Mouse (Mus musculus) MEL (cell line): ENCODE data around the gene Nfe2. TPM values are rescaled to one million over a fixed set of nuclear protein-coding genes. Genes with fewer than 3 reads are reported as not detected.

Experiments used
- DNase-seq: peaks from one replicate; pipeline ENCODE4 v3.0.0; 2011; ENCODE audit warnings: low read depth, low spot score
- H3K27ac ChIP-seq: 2 replicates; pipeline ENCODE4 v1.5.1; 2012; ENCODE audit warnings: low read depth, mild to moderate bottlenecking, control low read depth, low read length, moderate library complexity; ENCODE audit not compliant: control insufficient read depth
- H3K27me3 ChIP-seq, 2 experiments: fragments of 150-350 bp in 1 of 2; sonication (generic) in 1 of 2; 2 replicates each; pipeline ENCODE4 v1.6.1; 2012; ENCODE audit warnings: low read length in 2 of 2, mild to moderate bottlenecking in 2 of 2, improper control_type of control experiment in 1 of 2, moderate library complexity in 1 of 2; ENCODE audit not compliant: insufficient read depth in 2 of 2, control insufficient read depth in 1 of 2
- H3K36me3 ChIP-seq, 2 experiments: 2 replicates each; pipeline ENCODE4 v1.6.1; 2012 to 2014; ENCODE audit warnings: low read length in 2 of 2, improper control_type of control experiment in 1 of 2, inconsistent platforms in 1 of 2, mild to moderate bottlenecking in 1 of 2; ENCODE audit not compliant: insufficient read depth in 2 of 2, control insufficient read depth in 1 of 2
- H3K4me1 ChIP-seq, 2 experiments: fragments of 150-350 bp in 1 of 2; sonication (generic) in 1 of 2; 2 replicates each; pipeline ENCODE4 v1.6.1; 2012; ENCODE audit warnings: low read length in 2 of 2, improper control_type of control experiment in 1 of 2, mild to moderate bottlenecking in 1 of 2; ENCODE audit not compliant: insufficient read depth in 2 of 2, control insufficient read depth in 1 of 2
- H3K4me3 ChIP-seq, 2 experiments: fragments of 150-350 bp in 1 of 2; sonication (generic) in 1 of 2; 2 replicates each; pipeline ENCODE4 v1.5.1; 2012; ENCODE audit warnings: low read depth in 2 of 2, low read length in 2 of 2, mild to moderate bottlenecking in 2 of 2, moderate library complexity in 2 of 2, control low read depth in 1 of 2, improper control_type of control experiment in 1 of 2; ENCODE audit not compliant: control insufficient read depth in 1 of 2, insufficient read depth in 1 of 2
- H3K79me2 ChIP-seq: 2 replicates; pipeline ENCODE4 v1.6.1; 2012; ENCODE audit warnings: mild to moderate bottlenecking, low read length, moderate library complexity; ENCODE audit not compliant: control insufficient read depth, poor library complexity, insufficient read depth
- H3K9ac ChIP-seq: 2 replicates; pipeline ENCODE4 v1.6.1; 2012; ENCODE audit warnings: low read depth, mild to moderate bottlenecking, control low read depth, low read length, moderate library complexity; ENCODE audit not compliant: control insufficient read depth, poor library complexity, severe bottlenecking
- H3K9me3 ChIP-seq: fragments of 150-350 bp; sonication (generic); replicated peaks from 2 replicates; pipeline ENCODE4 v1.6.1; 2012; ENCODE audit warnings: mild to moderate bottlenecking, low read length, improper control_type of control experiment, moderate library complexity; ENCODE audit not compliant: insufficient read depth
- CHD2 ChIP-seq: IDR thresholded peaks from 2 replicates; pipeline ENCODE4 v1.6.1; 2011; ENCODE audit warnings: low read length, improper control_type of control experiment
- CTCF ChIP-seq, 3 experiments: IDR thresholded peaks in 2 of 3; conservative IDR thresholded peaks in 1 of 3; 2 replicates each; pipeline ENCODE4 v1.5.1; 2011 to 2012; ENCODE audit warnings: low read length in 3 of 3, low read depth in 2 of 3, mild to moderate bottlenecking in 2 of 3, improper control_type of control experiment in 1 of 3, inconsistent platforms in 1 of 3, mixed read lengths in 1 of 3, moderate library complexity in 1 of 3; ENCODE audit not compliant: control insufficient read depth in 1 of 3, insufficient read depth in 1 of 3, poor library complexity in 1 of 3, severe bottlenecking in 1 of 3
- ELF1 ChIP-seq: IDR thresholded peaks from 2 replicates; pipeline ENCODE4 v1.6.1; 2014; ENCODE audit warnings: low read depth, mild to moderate bottlenecking, inconsistent platforms, low read length, improper control_type of control experiment, moderate library complexity
- EP300 ChIP-seq, 2 experiments: IDR thresholded peaks; 2 replicates each; pipeline ENCODE4 v1.6.1; 2011; ENCODE audit warnings: improper control_type of control experiment in 2 of 2, low read length in 2 of 2, low read depth in 1 of 2, mild to moderate bottlenecking in 1 of 2
- ETS1 ChIP-seq: IDR thresholded peaks from 2 replicates; pipeline ENCODE4 v1.6.1; 2012; ENCODE audit warnings: low read depth, mild to moderate bottlenecking, inconsistent platforms, low read length, improper control_type of control experiment, moderate library complexity
- GABPA ChIP-seq: IDR thresholded peaks from 2 replicates; pipeline ENCODE4 v1.6.1; 2012; ENCODE audit warnings: low read depth, mild to moderate bottlenecking, inconsistent platforms, low read length, improper control_type of control experiment, moderate library complexity
- GATA1 ChIP-seq: IDR thresholded peaks from 2 replicates; pipeline ENCODE4 v1.6.1; 2011; ENCODE audit warnings: low read depth, low read length, improper control_type of control experiment
- HCFC1 ChIP-seq: IDR thresholded peaks from 2 replicates; pipeline ENCODE4 v1.6.1; 2012; ENCODE audit warnings: low read depth, mild to moderate bottlenecking, inconsistent platforms, low read length, improper control_type of control experiment, moderate library complexity
- JUND ChIP-seq: IDR thresholded peaks from 2 replicates; pipeline ENCODE4 v1.6.1; 2011; ENCODE audit warnings: low read depth, mild to moderate bottlenecking, improper control_type of control experiment, low read length
- KAT2A ChIP-seq: conservative IDR thresholded peaks from 2 replicates; pipeline ENCODE4 v1.6.1; 2012; ENCODE audit warnings: low read depth, low read length, improper control_type of control experiment, inconsistent platforms
- MAFK ChIP-seq: IDR thresholded peaks from 2 replicates; pipeline ENCODE4 v1.6.1; 2011; ENCODE audit warnings: low read depth, mild to moderate bottlenecking, low read length, improper control_type of control experiment, borderline replicate concordance
- MAX ChIP-seq: IDR thresholded peaks from 2 replicates; pipeline ENCODE4 v1.6.1; 2011; ENCODE audit warnings: low read length, improper control_type of control experiment
- MAZ ChIP-seq: IDR thresholded peaks from 2 replicates; pipeline ENCODE4 v1.6.1; 2012; ENCODE audit warnings: low read depth, mild to moderate bottlenecking, inconsistent platforms, low read length, improper control_type of control experiment
- MEF2A ChIP-seq: IDR thresholded peaks from 2 replicates; pipeline ENCODE4 v1.6.1; 2014; ENCODE audit warnings: low read depth, mild to moderate bottlenecking, inconsistent platforms, low read length, improper control_type of control experiment; ENCODE audit not compliant: poor library complexity, insufficient replicate concordance, severe bottlenecking; ENCODE audit errors: extremely low read depth
- MXI1 ChIP-seq: IDR thresholded peaks from 2 replicates; pipeline ENCODE4 v1.6.1; 2011; ENCODE audit warnings: mild to moderate bottlenecking, low read depth, low read length, improper control_type of control experiment
- MYB ChIP-seq: IDR thresholded peaks from 2 replicates; pipeline ENCODE4 v1.6.1; 2011; ENCODE audit warnings: mild to moderate bottlenecking, low read depth, low read length, improper control_type of control experiment
- MYC ChIP-seq: IDR thresholded peaks from 2 replicates; pipeline ENCODE4 v1.6.1; 2011; ENCODE audit warnings: low read depth, mild to moderate bottlenecking, low read length, improper control_type of control experiment, moderate library complexity
- NELFE ChIP-seq: IDR thresholded peaks from 2 replicates; pipeline ENCODE4 v1.6.1; 2011; ENCODE audit warnings: low read depth, low read length, improper control_type of control experiment
- NRF1 ChIP-seq: IDR thresholded peaks from 2 replicates; pipeline ENCODE4 v1.6.1; 2014; ENCODE audit warnings: low read depth, mild to moderate bottlenecking, inconsistent platforms, low read length, improper control_type of control experiment, moderate library complexity; ENCODE audit not compliant: poor library complexity, insufficient read depth, severe bottlenecking
- POLR2A ChIP-seq, 2 experiments: IDR thresholded peaks; 2 replicates each; pipeline ENCODE4 v1.6.1; 2011 to 2012; ENCODE audit warnings: low read length in 2 of 2, mild to moderate bottlenecking in 2 of 2, control low read depth in 1 of 2, improper control_type of control experiment in 1 of 2, low read depth in 1 of 2, moderate library complexity in 1 of 2; ENCODE audit not compliant: control insufficient read depth in 1 of 2, insufficient read depth in 1 of 2, poor library complexity in 1 of 2
- POLR2AphosphoS2 ChIP-seq: IDR thresholded peaks from 2 replicates; pipeline ENCODE4 v1.6.1; 2011; ENCODE audit warnings: low read length, improper control_type of control experiment
- POLR2AphosphoS5 ChIP-seq: IDR thresholded peaks from 2 replicates; pipeline ENCODE4 v1.6.1; 2012; ENCODE audit warnings: low read depth, borderline replicate concordance, mild to moderate bottlenecking, inconsistent platforms, low read length, moderate library complexity, mixed read lengths
- RAD21 ChIP-seq: IDR thresholded peaks from 2 replicates; pipeline ENCODE4 v1.6.1; 2011; ENCODE audit warnings: mild to moderate bottlenecking, low read depth, low read length, improper control_type of control experiment
- RCOR1 ChIP-seq: IDR thresholded peaks from 2 replicates; pipeline ENCODE4 v1.6.1; 2012; ENCODE audit warnings: low read depth, mild to moderate bottlenecking, inconsistent platforms, low read length, improper control_type of control experiment
- SIN3A ChIP-seq: IDR thresholded peaks from 2 replicates; pipeline ENCODE4 v1.6.1; 2012; ENCODE audit warnings: low read length, improper control_type of control experiment, inconsistent platforms
- SMC3 ChIP-seq: IDR thresholded peaks from 2 replicates; pipeline ENCODE4 v1.6.1; 2011; ENCODE audit warnings: low read depth, low read length, improper control_type of control experiment
- TAL1 ChIP-seq: IDR thresholded peaks from 2 replicates; pipeline ENCODE4 v1.6.1; 2012; ENCODE audit warnings: mild to moderate bottlenecking, inconsistent platforms, low read length, moderate library complexity, mixed read lengths
- TBP ChIP-seq: IDR thresholded peaks from 2 replicates; pipeline ENCODE4 v1.8.0; 2011; ENCODE audit warnings: low read depth, low read length, improper control_type of control experiment
- TCF12 ChIP-seq: IDR thresholded peaks from 2 replicates; pipeline ENCODE4 v1.6.1; 2014; ENCODE audit warnings: low read depth, mild to moderate bottlenecking, inconsistent platforms, low read length, improper control_type of control experiment, moderate library complexity
- UBTF ChIP-seq: IDR thresholded peaks from 2 replicates; pipeline ENCODE4 v1.6.1; 2012; ENCODE audit warnings: low read depth, mild to moderate bottlenecking, inconsistent platforms, low read length, improper control_type of control experiment, moderate library complexity, borderline replicate concordance; ENCODE audit not compliant: insufficient read depth
- USF1 ChIP-seq: IDR thresholded peaks from 2 replicates; pipeline ENCODE4 v1.6.1; 2014; ENCODE audit warnings: low read depth, mild to moderate bottlenecking, inconsistent platforms, low read length, improper control_type of control experiment, moderate library complexity
- USF2 ChIP-seq, 2 experiments: IDR thresholded peaks; 2 replicates each; pipeline ENCODE4 v1.6.1; 2011 to 2012; ENCODE audit warnings: improper control_type of control experiment in 2 of 2, low read length in 2 of 2, borderline replicate concordance in 1 of 2, inconsistent platforms in 1 of 2, low read depth in 1 of 2, mild to moderate bottlenecking in 1 of 2; ENCODE audit not compliant: insufficient read depth in 1 of 2
- ZNF384 ChIP-seq: IDR thresholded peaks from 2 replicates; pipeline ENCODE4 v1.6.1; 2012; ENCODE audit warnings: low read depth, mild to moderate bottlenecking, inconsistent platforms, low read length, improper control_type of control experiment
- polyA plus RNA-seq, 2 experiments: library from polyadenylated mRNA; stranded (reverse) in 1 of 2; unstranded in 1 of 2; fragments of >175 nt in 1 of 2; fragments of >200 nt in 1 of 2; gene quantifications; 2 replicates each; pipeline versions ENCODE4 v1.2.1 to v1.2.4; 2012; ENCODE audit warnings: low replicate concordance in 2 of 2, low read depth in 1 of 2; ENCODE audit not compliant: insufficient read length in 2 of 2, insufficient read depth in 1 of 2, missing spikeins in 1 of 2
- total RNA-seq: library from RNA; depleted of rRNA; stranded (reverse); fragments of 300-350 nt; gene quantifications from 2 replicates; pipeline ENCODE4 v1.2.3, GENCODE M21; 2012; rRNA removed

Nfe2 gene
- total RNA-seq, result 63.9 and 74.6 TPM in 2 replicates
- 100 to 1,000 TPM in 1 of 2 experiments, not detected in 1; 103 TPM for polyA plus RNA-seq

GRCm38 (mm10) chr15:103257790-103258728, at the start of gene Nfe2:
Nfe2 (minus strand) TSS chr15:103258403.
- H3K9ac ChIP-seq, result peak within 1 kb of the TSS; percentile 77
- no peak for TF ChIP-seq NRF1
- no peak for TF ChIP-seq MYC
- TF ChIP-seq GATA1, result peak; percentile 86
- peak; percentile 95; the same call in 1 of the 2 replicates for TF ChIP-seq SIN3A
- peak; percentile 57 for TF ChIP-seq ZNF384
- 0 out of 2 replicates have a peak, but pooled peaks have one; percentile 19 for TF ChIP-seq ELF1
- TF ChIP-seq UBTF, result 0 out of 2 replicates have a peak, but pooled peaks have one; percentile 70
- TF ChIP-seq POLR2A (IDR thresholded peaks at IDR 0.05; ENCODE audit: control insufficient read depth in 1 of 2, insufficient read depth in 1 of 2, low read depth in 1 of 2, low read length in 2 of 2, poor library complexity in 1 of 2), result peak; percentile 8 to 59; a peak in 3 of 4 replicates
- peak; percentile 95 for TF ChIP-seq TAL1
- TF ChIP-seq RAD21, result no peak
- peak; percentile 96 for TF ChIP-seq MYB
- no peak; the same call in 1 of the 2 replicates for TF ChIP-seq MAFK
- no peak for TF ChIP-seq USF2 (IDR thresholded peaks at IDR 0.05; ENCODE audit: borderline replicate concordance in 1 of 2, insufficient read depth in 1 of 2, low read depth in 1 of 2, low read length in 2 of 2)
- TF ChIP-seq MAZ, result peak; percentile 96
- TF ChIP-seq MAX, result 0 out of 2 replicates have a peak, but pooled peaks have one; percentile 26
- no peak for TF ChIP-seq MEF2A
- TF ChIP-seq TCF12, result peak; percentile 98
- peak; percentile 8; the same call in 1 of the 2 replicates for TF ChIP-seq POLR2AphosphoS5
- peak; percentile 71 for TF ChIP-seq CHD2
- TF ChIP-seq CTCF (IDR thresholded peaks at IDR 0.05 in 2 of 3, conservative IDR thresholded peaks at IDR 0.05 in 1 of 3; ENCODE audit: control insufficient read depth in 1 of 3, insufficient read depth in 1 of 3, low read depth in 2 of 3, low read length in 3 of 3, poor library complexity in 1 of 3, severe bottlenecking in 1 of 3), result no peak
- TF ChIP-seq NELFE, result peak; percentile 55
- TF ChIP-seq KAT2A, result no peak; the same call in 1 of the 2 replicates
- peak; percentile 46; the same call in 1 of the 2 replicates for TF ChIP-seq JUND
- TF ChIP-seq ETS1, result peak; percentile 79
- no peak for TF ChIP-seq GABPA
- 0 out of 2 replicates have a peak, but pooled peaks have one; percentile 42 for TF ChIP-seq MXI1
- TF ChIP-seq TBP, result peak; percentile 49; the same call in 1 of the 2 replicates
- TF ChIP-seq USF1, result no peak
- TF ChIP-seq POLR2AphosphoS2, result peak; percentile 73
- TF ChIP-seq SMC3, result no peak
- TF ChIP-seq RCOR1, result peak; percentile 60
- TF ChIP-seq HCFC1, result no peak
- TF ChIP-seq EP300 (IDR thresholded peaks at IDR 0.05; ENCODE audit: low read depth in 1 of 2, low read length in 2 of 2), result peak; percentile 90 to 100
- H3K36me3 ChIP-seq, result peaks cover 0 to 26% of the 10 kb centered on the region in 2 experiments; a peak in 2 of 4 replicates
- peak within 1 kb of the TSS; percentile 44 to 51 for H3K4me3 ChIP-seq
- no peaks in the 10 kb centered on the region for H3K9me3 ChIP-seq
- H3K79me2 ChIP-seq, result peaks cover 32% of the 10 kb centered on the region
- peak; percentile 96 for DNase-seq
- H3K4me1 ChIP-seq, result peaks cover 4 to 16% of the 10 kb centered on the region in 2 experiments; a peak in 3 of 4 replicates
- H3K27me3 ChIP-seq, result no peaks in the 10 kb centered on the region
- H3K27ac ChIP-seq, result peak within 1 kb of the TSS; percentile 100
